Mouse (Mus musculus) G1E (cell line): ENCODE measurements around the gene Akr1c13.

ENCODE experiments used
- CTCF ChIP-seq: IDR thresholded peaks from 2 replicates; pipeline ENCODE4 v1.5.1; 2012; ENCODE audit warnings: low read depth, low read length, inconsistent platforms, mixed read lengths
- GATA1 ChIP-seq: IDR thresholded peaks from 2 replicates; pipeline ENCODE4 v1.6.1; 2012; ENCODE audit warnings: borderline replicate concordance, low read length, inconsistent platforms, mixed read lengths
- POLR2AphosphoS5 ChIP-seq: IDR thresholded peaks from 2 replicates; pipeline ENCODE4 v1.6.1; 2012; ENCODE audit warnings: low read depth, low read length, inconsistent platforms; ENCODE audit not compliant: insufficient replicate concordance
- TAL1 ChIP-seq: conservative IDR thresholded peaks from 2 replicates; pipeline ENCODE4 v1.6.1; 2012; ENCODE audit warnings: low read depth, low read length, inconsistent platforms, mixed read lengths

GRCm38 (mm10) chr13:4155286-4155685 is 35.7 kb upstream of the Akr1c13 start:
- no peak for TF ChIP-seq CTCF
- no peak for TF ChIP-seq GATA1
- no peak for TF ChIP-seq TAL1
- TF ChIP-seq POLR2AphosphoS5 = no peak
